Mouse (Mus musculus) C2C12 (cell line): ENCODE measurements around the gene Egflam. TPM values are rescaled to one million over a fixed set of nuclear protein-coding genes. Genes with fewer than 3 reads are reported as not detected.

Experiments
- H3K27me3 ChIP-seq: one replicate; pipeline ENCODE4 v1.6.1; 2011; ENCODE audit not compliant: control insufficient read depth, insufficient read depth, insufficient read length
- H3K36me3 ChIP-seq: one replicate; pipeline ENCODE4 v1.6.1; 2011; ENCODE audit not compliant: control insufficient read depth, insufficient read depth
- H3K4me3 ChIP-seq: one replicate; pipeline ENCODE4 v1.5.1; 2011; ENCODE audit warnings: mild to moderate bottlenecking, control low read depth; ENCODE audit not compliant: poor library complexity, insufficient read depth, severe bottlenecking
- H3K79me2 ChIP-seq: one replicate; pipeline ENCODE4 v1.6.1; 2011; ENCODE audit not compliant: control insufficient read depth, insufficient read depth
- H3K79me3 ChIP-seq: one replicate; pipeline ENCODE4 v1.6.1; 2011; ENCODE audit warnings: low read depth, control low read depth
- H3ac ChIP-seq: one replicate; pipeline ENCODE3; 2011; ENCODE audit warnings: low read depth; ENCODE audit not compliant: control insufficient read depth, insufficient read length
- CEBPB ChIP-seq: IDR thresholded peaks from one replicate; pipeline ENCODE4 v1.6.1; 2011; ENCODE audit warnings: low read depth, mild to moderate bottlenecking, control low read depth, moderate library complexity
- CTCF ChIP-seq: IDR thresholded peaks from one replicate; pipeline ENCODE4 v1.5.1; 2011; ENCODE audit not compliant: control insufficient read depth, insufficient read depth, insufficient read length
- FOSL1 ChIP-seq: IDR thresholded peaks from one replicate; pipeline ENCODE4 v1.8.0; 2011; ENCODE audit warnings: mild to moderate bottlenecking, low read length; ENCODE audit not compliant: poor library complexity, insufficient read depth, severe bottlenecking
- MAX ChIP-seq: IDR thresholded peaks from one replicate; pipeline ENCODE4 v1.6.1; 2011; ENCODE audit warnings: mild to moderate bottlenecking, control low read depth
- MYOD1 ChIP-seq: IDR thresholded peaks from one replicate; pipeline ENCODE4 v1.6.1; 2011; ENCODE audit warnings: low read depth; ENCODE audit not compliant: control insufficient read depth, insufficient read length
- MYOG ChIP-seq: IDR thresholded peaks from one replicate; pipeline ENCODE4 v1.6.1; 2011; ENCODE audit not compliant: control insufficient read depth, insufficient read length; ENCODE audit errors: extremely low read depth
- USF1 ChIP-seq: IDR thresholded peaks from one replicate; pipeline ENCODE4 v1.6.1; 2011; ENCODE audit warnings: low read depth, mild to moderate bottlenecking, control low read depth, moderate library complexity
- polyA plus RNA-seq: library from polyadenylated mRNA; unstranded; fragments of >200 nt; fragmentation: generic; extraction: Trizol; gene quantifications from one replicate; pipeline ENCODE4 v1.2.1, GENCODE M21; 2012; ENCODE audit warnings: missing spikeins

Egflam gene
- polyA plus RNA-seq, 1 experiment: 0.11 TPM

GRCm38 (mm10) chr15:7256577-7256976 lies 141.6 kb downstream of the Egflam start:
- no peak overlapping the region for H3K4me3 ChIP-seq
- H3K79me3 ChIP-seq: no peaks in the 10 kb centered on the region
- H3K27me3 ChIP-seq: no peaks in the 10 kb centered on the region
- no peaks in the 10 kb centered on the region for H3K36me3 ChIP-seq
- TF ChIP-seq FOSL1 (peak; percentile 52), MAX (no peak), MYOD1 (peak; percentile 2)
- no peak overlapping the region for H3ac ChIP-seq
- no peaks in the 10 kb centered on the region for H3K79me2 ChIP-seq

GRCm38 (mm10) chr15:7253326-7253725 lies 144.9 kb downstream of the Egflam start:
- Histone ChIP-seq H3K27me3 (no peaks in the 10 kb centered on the region), H3K4me3 (no peak overlapping the region), H3ac (no peak overlapping the region), H3K79me2 (no peaks in the 10 kb centered on the region), H3K79me3 (no peaks in the 10 kb centered on the region), H3K36me3 (no peaks in the 10 kb centered on the region)
- TF ChIP-seq USF1 (no peak), MYOG (no peak), MAX (no peak), CTCF (no peak), CEBPB (no peak), FOSL1 (no peak), MYOD1 (no peak)

GRCm38 (mm10) chr15:7252106-7252636 lies 146.0 kb downstream of the Egflam start:
- Histone ChIP-seq H3K4me3 (no peak overlapping the region), H3K79me2 (no peaks in the 10 kb centered on the region), H3ac (no peak overlapping the region), H3K27me3 (no peaks in the 10 kb centered on the region), H3K79me3 (no peaks in the 10 kb centered on the region), H3K36me3 (no peaks in the 10 kb centered on the region)
- TF ChIP-seq MYOG (no peak), USF1 (no peak), MAX (no peak), CTCF (no peak), CEBPB (no peak), FOSL1 (no peak), MYOD1 (no peak)

DNA sequence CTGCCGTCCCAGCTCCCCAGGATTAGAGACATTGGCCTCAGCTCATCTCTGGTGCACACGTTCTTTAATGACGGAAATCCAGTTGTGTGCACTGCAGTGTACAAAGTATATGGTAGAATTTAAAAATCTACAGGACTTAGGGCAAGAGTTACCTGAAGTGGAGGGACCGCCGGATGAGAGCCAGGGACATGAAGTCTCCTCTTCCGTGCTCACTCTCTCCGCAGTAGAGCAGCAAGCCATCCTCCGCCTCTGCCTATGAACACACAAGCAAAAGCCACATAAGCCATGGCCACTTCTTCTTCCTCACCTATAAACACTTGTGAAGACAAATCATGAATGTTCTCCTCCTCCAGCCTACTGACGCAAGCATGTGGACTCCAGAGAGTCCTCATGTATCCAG lies 147.2 kb downstream of the Egflam start:
- H3ac ChIP-seq: no peak overlapping the region
- H3K36me3 ChIP-seq: no peaks in the 10 kb centered on the region
- no peak for TF ChIP-seq MYOD1
- TF ChIP-seq USF1: no peak
- TF ChIP-seq MYOG: no peak
- no peak for TF ChIP-seq CTCF
- TF ChIP-seq FOSL1: no peak
- TF ChIP-seq MAX: no peak
- TF ChIP-seq CEBPB: no peak
- no peaks in the 10 kb centered on the region for H3K79me2 ChIP-seq
- no peaks in the 10 kb centered on the region for H3K79me3 ChIP-seq
- no peak overlapping the region for H3K4me3 ChIP-seq
- no peaks in the 10 kb centered on the region for H3K27me3 ChIP-seq

DNA sequence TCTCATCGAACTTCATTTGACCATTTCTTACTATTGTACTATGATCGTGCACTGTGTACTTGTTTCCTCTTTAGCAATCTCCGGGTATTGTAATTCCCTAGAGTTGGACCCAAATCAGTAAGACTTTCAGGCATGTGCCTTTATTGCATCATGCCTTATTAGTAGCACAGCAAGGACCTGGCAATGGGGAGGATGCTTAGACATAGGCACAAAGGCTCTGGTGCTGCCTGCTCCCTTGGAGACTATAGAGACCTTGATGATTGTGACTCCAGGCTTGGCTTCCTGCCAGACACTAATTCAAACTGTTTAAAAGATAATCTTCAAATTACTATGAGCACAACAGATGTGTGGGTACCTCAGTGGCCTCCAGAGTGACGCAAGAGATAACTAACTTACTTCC lies 149.0 kb downstream of the Egflam start:
- H3K4me3 ChIP-seq: no peak overlapping the region
- TF ChIP-seq MYOD1 (no peak), CTCF (no peak), MAX (no peak), CEBPB (no peak), USF1 (no peak), FOSL1 (no peak), MYOG (no peak)

GRCm38 (mm10) chr15:7247321-7247720 lies 150.9 kb downstream of the Egflam start:
- no peak overlapping the region for H3K4me3 ChIP-seq
- H3K27me3 ChIP-seq: no peaks in the 10 kb centered on the region
- H3K79me2 ChIP-seq: no peaks in the 10 kb centered on the region

More for the DNA sequence above, 149.0 kb downstream of the Egflam start:
- H3K79me3 ChIP-seq: no peaks in the 10 kb centered on the region
- no peaks in the 10 kb centered on the region for H3K79me2 ChIP-seq
- H3ac ChIP-seq: no peak overlapping the region
- no peaks in the 10 kb centered on the region for H3K36me3 ChIP-seq
- no peaks in the 10 kb centered on the region for H3K27me3 ChIP-seq

More at GRCm38 (mm10) chr15:7247321-7247720, 150.9 kb downstream of the Egflam start:
- H3ac ChIP-seq: no peak overlapping the region
- TF ChIP-seq MYOG (no peak), MYOD1 (no peak), USF1 (no peak), CTCF (no peak), FOSL1 (no peak), CEBPB (no peak), MAX (no peak)
- no peaks in the 10 kb centered on the region for H3K36me3 ChIP-seq
- H3K79me3 ChIP-seq: no peaks in the 10 kb centered on the region
